Mouse (Mus musculus): ENCODE data around the gene Prss8. TPM values are rescaled to one million over a fixed set of nuclear protein-coding genes. Genes with fewer than 3 reads are reported as not detected.
A peak's percentile ranks its signal among the peaks of the same experiment; 100 is the strongest.
"Not testable (repeated sequence)": the region's sequence is repeated elsewhere in the genome, so short reads cannot be mapped to it uniquely, and the experiment has no call there.

Prss8 gene
- under 1 TPM; 0.40 to 0.42 TPM for total RNA-seq (2021)
- long read RNA-seq, experiment 1, result 0 reads
- long read RNA-seq, experiment 2, result 0 reads

GRCm38 (mm10) chr7:127929923-127930322 is at the start of gene Prss8:
Gene Prss8, minus strand, starts transcription at chr7:127930104.
- DNase-seq (ENCODE audit: low spot score in 2 of 2), result no peak

GRCm38 (mm10) chr7:127978856-127979255 is 49.0 kb upstream of the Prss8 start:
- DNase-seq (ENCODE audit: low spot score in 2 of 2), result no peak

DNA sequence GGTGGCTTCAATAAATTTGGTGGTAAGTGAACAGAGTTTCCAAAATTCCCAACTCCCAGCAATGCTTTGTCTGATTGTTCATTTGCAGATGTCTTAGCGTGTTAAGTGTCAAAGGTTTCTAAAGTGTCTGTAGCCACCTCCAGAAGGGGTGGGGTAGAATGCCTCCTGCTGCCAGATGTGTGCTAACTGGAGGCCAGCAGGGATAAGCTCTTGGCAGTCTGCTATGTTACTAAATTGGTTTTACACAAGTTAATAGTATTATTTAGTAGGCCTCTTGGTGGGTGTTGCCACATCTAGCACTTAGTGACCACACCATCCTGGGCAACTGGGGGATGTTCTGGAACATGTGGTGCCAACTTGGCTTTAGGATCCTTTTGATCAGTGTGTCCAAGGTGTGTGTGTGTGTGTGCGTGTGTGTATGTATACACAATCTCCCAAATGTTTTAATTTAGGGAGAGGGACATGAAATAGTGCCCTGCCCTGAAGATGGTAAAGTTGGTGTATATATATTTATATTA is 44.6 kb upstream of the Prss8 start:
- no peak for DNase-seq (ENCODE audit: low spot score in 2 of 2)

DNA sequence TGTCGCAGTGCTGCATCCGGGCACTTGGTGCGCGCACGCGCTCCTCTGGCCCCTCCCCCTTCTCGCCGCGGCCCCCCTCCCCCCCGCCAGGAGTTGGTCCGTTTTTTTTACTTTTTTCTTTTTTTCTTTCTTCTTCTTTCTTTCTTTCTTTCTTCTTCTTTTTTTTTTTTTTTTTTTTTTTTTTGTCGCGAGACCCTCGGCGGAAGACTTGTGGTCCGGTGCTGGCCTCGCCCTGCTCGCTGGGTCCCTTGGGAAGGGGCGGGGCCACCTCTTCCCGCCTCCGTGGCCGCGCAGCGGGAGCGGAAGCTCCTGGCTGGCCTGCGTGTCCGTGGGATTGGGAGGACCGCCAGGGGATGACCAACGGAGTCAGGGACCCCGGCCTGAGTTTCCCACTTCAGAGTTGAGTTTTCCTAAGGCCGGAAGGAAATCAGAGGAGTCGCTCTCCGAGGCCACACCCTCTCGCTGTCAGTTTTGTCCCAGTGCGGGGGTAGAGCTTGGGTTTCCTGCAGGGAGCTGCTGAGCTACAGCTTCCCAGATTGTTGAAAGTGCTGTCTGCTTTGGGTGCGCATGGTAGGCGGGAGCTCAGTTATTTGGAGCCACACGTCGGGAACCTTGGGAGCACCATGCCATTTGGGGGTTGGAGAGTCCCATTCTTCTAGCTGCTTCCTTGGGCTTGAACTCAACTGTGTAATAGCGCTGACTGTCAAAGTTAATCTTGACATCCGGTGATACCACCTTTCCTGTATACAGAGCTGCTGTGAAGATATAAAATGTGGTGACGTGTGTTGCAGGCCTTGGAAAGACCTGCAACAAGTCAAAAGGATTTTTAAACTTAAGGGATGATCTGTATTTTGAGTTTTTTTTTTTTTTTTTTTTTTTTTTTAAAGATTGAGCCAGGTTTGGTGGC is 38.3 kb upstream of the Prss8 start:
- DNase-seq (ENCODE audit: low spot score in 2 of 2), result peak; percentile 57 to 63

DNA sequence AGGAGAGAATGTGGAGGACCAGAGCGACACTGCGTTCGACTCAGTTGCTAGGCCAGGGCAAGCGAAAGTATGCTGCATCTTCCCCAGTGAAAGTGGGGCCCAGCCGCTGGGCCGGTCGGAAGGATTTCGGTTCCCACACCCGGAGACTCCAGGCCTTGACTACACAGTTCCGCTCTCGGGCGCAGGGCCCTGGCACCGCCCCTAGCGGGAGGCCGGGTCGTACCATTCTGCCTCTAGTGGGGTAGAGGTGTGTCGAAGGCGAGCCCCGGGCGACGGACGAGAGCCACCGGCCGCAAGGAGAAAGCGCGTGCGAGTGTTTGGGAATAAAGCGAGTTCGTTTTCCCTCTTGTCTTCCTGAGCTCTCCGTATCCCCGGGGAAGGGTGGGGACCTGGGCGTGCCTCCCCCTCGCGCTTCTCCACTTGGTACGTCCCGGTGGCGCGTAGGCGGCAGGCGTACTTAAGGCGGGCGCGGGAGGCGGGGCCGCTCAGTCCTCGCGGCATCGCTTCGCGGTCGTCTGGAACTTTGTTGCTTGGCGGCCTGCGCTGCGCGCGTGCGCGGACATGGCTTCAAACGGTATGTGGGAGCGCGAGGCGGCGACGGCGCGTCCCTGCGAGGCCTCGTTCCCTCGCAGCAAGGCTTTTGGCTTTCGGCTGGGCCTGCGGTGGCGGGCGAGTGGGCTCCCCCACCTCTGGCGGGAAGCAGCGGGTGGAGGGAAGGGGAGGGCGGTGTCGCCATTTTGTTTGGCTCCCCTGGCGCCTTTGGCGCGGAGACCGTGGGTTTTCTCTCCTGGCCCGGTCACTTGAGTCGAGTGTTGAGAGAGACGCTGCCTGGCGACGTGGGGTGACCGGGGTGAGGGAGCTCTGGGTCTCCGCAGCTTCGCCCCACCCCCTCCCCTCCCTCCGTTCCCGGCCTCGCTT is 37.4 kb upstream of the Prss8 start, which contains the start of gene Fus:
Fus (plus strand) TSS at position 454 of the 918 bp plus-strand sequence.
- DNase-seq (ENCODE audit: low spot score in 2 of 2), result peak; percentile 92 to 93

DNA sequence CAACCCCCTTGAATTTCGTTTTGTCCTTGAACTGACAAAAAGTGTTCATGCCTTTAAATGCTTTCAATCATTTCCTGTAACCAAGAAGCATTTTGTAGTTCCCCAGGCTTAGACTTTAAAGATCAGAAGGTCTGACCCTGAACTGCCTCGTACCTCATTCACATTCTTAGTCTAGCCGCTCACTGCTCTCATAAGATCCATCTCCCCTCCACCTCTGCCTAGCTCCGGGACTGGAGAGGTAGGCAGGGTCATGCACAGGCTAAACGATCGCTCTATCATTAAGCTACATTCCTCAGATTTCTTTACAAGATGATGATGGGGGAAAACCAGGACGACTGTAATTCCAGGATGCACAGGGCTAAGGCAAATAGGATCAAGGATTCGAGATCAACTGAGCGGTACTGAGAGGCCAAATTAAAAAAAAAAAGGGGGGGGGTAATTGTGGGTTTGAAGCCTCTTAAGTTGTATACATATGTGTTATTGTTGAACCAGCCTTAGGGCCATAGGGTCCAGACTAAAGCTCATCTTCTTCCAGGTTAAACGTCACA is 36.5 kb upstream of the Prss8 start:
- no peak for DNase-seq (ENCODE audit: low spot score in 2 of 2)

GRCm38 (mm10) chr7:127959364-127959763 is 29.5 kb upstream of the Prss8 start:
- no peak for DNase-seq (ENCODE audit: low spot score in 2 of 2)

DNA sequence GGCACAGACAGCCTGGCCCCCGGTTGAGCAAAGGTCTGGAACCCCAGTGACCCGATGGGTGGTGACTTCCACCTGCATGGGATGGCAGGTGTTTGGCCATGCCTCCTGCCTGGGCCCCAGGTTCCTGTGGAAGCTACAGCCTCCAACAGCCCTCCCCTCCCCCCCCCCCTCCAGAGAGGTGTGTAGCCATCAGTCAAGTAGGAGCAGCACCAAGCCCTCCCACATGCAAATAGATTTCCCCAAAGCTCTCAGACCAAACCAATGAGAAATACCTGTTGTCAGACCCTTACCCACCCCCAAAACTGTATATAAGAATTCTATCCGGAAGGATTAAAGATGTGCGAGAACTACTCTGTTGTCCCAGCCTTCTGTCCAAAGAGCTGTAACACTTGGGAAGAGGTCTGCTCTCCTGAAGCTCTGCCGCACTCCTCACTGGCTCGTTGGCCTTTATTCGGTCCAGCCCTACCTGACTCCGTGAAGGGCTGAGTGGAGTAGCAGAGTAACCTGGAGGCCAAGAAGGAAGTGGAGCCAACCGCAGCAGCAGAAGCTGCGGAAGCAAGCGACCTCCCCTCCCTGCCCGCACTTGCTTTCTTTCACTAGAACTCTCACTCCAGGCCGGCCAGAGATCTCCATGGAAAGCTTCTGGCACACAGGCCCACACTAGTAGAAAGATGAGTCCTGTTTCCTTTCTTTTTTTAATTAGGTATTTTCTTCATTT is 23.1 kb upstream of the Prss8 start:
- DNase-seq (ENCODE audit: low spot score in 2 of 2), result no peak

DNA sequence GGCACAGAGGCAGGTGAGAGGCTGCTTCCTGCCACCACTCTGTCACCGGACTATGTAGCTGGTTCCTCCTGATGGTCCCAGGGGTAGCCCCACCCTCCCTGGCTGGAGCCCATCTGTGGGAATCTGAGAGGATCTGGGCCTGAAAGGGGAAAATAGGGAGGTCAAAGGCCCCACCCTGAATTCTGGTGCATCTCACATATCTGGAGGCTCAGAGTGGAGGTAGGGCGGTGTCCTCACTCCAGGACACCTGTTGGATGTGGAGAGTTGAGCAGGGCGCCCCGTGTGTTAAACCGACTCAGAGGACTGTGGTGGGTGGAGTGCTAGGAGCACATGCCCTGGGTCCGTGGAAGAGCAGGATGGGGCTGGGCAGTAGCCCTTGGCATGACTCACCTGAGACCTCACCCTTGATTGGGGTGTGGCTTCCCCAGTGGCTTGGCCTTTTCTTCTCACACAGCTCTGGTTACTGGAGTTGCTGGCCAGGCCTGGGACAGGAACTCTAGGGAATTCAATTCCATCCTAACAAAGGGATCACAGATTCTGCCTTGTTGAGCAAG is 16.6 kb upstream of the Prss8 start, which contains the start of gene Prss36:
Prss36 (minus strand) TSS at position 256 of the 554 bp plus-strand sequence.
- no peak for DNase-seq (ENCODE audit: low spot score in 2 of 2)

- no peak for DNase-seq (ENCODE audit: low spot score in 2 of 2)
These were observed 14.7 kb upstream of the Prss8 start for GRCm38 (mm10) chr7:127944614-127945013.

DNA sequence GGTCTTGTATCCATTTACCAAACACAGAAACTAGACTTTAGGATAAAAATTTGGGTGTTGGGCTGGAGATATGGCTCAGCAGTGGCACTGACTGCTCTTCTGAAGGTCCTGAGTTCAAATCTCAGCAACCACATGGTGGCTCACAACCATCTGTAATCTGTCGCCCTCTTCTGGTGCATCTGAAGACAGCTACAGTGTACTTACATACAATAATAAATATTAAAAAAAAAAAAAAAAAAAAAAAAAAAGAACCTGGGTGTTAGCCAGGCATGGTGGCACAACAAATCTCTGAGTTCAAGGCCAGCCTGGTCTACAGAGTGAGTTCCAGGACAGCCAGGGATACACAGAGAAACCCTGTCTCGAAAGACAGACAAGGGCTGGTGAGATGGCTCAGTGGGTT is 12.2 kb upstream of the Prss8 start:
- not testable (repeated sequence) for DNase-seq (ENCODE audit: low spot score in 2 of 2)

DNA sequence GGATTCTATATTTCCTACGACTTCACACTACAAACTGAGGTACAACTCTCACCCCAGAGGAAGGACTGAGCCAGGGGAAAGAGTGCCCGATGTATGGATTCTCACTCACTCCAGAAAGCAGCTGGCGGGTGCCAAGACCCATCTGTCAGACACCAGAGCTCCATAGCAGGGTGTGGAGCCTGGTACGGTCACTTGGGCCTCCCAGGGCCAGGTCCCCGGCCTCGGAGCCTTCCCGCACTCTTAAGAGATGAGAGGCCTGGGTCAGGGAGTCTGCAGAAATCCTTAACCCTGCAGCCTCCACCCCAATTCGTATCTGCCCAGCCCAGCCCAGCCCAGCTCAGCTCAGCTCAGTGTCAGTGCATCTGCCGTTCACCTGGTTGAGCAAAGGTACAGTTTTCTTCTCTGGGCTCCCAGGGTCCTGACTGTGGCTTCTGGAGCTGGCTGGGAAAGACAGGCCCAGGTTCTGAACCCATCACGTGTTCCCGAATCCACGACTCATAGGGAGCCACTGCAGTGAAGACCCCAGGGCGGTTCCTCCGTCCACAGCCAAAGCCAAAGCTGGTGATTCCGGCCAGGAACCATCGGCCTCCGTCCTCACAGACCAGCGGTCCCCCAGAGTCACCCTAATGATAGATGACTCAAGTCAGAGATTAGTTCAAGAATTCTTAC is 6.4 kb upstream of the Prss8 start:
- DNase-seq (ENCODE audit: low spot score in 2 of 2), result peak in 1 of 2 experiments; percentile 20

DNA sequence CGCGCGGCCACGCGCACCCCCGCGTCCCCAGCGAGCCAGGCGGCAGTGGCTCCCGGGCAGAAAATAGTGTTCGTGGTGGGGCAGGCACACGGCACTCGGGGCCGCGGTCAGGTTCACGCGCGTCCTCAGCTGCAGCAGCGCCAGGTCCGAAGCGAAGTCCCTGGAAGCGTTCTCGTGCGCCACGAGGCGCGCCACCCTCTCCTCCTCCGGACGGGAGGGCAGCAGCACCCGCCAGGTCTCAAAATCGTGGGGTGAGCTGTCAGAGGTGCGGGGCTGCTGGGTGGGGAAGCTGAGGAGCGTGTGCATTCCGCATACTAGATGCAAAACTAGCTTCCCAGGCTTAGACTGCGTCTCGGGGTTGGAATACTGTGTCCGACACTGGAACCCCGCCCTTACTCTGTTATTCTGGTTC is 5.8 kb upstream of the Prss8 start:
- no peak for DNase-seq (ENCODE audit: low spot score in 2 of 2)

DNA sequence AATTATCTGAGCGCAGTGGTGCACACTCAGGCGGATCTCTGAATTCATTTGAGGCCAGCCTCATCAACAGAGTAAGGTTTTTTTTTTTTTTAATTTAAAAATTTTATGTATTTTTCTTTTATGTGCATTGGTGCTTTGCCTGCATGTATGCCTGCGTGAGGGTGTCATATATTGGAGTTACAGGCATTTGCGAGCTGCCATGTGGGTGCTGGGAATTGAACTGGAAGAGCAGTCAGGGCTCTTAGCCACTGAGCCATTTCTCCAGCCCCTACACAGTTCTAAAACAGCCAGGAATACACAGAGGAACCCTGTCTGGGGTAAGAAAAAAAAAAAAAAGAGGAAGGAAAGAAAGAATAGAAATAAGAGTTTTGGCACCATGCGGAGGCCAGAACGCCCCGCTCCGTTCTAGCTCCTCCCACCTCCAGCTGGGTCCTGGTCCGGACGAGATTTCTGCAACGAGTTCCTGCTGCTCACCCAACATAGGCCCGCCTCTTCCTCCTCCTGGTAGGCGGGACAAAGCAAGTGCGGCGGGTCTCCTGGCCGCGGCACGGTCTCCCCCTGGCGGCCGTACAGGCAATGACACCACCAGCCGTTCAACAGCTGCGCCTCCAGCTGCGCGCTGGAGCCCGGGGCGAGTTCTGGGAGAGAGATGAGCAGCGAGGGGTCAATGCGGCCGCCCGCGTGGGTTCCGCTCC is 5.3 kb upstream of the Prss8 start:
- DNase-seq (ENCODE audit: low spot score in 2 of 2), result peak; percentile 95 to 96

GRCm38 (mm10) chr7:127934075-127934474 is 4.2 kb upstream of the Prss8 start:
- DNase-seq (ENCODE audit: low spot score in 2 of 2), result no peak

GRCm38 (mm10) chr7:127932273-127933031 is 2.5 kb upstream of the Prss8 start:
- DNase-seq (ENCODE audit: low spot score in 2 of 2), result no peak

DNA sequence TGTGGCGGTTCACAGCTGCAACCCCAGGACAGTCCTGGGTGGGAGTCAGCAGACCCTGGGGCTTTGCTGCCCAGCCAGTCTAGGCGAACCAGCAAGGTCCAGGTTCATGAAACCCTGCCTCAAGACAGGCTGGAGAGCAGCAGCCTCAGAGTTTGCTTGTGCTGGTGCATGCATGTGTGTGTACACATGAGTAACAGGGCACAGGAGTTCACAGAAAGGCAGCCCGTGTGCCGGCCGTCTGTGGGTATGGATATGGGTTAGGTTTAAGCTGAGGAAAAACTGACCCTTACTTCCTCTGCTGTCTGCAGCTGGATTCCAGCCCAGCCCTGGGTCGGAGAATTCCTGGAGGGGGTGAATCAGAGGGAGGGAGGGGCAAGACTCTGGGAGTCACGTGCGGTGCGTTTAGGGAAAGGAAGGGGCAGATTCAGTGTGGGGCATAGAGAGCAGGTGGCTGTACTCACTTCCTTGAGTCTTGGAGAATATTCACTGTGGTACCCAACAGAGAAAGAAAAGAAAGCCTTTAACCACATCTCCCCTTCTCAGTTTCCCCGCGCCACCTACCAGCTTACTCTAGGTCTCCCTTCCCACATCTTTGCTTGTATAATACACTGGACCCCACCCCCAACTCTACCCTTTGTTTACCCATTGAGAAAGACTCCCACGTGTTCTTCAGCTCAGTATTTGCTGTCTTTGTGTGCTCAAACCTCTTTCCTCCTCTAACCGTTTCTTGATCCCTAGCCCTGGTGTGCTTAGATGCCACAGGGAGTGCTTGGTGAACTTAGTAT is 1.6 kb upstream of the Prss8 start:
- DNase-seq (ENCODE audit: low spot score in 2 of 2), result no peak

All from left cerebral cortex, adult 18-20 months (tissue).